Comparison of ENCODE assay signal across 8 mouse cellular contexts in genomic region chrX:103532620-103533199, GRCm38 (mm10).
DNase-seq lines count a peak whose midpoint lies in the region; ATAC-seq and TF ChIP-seq lines count a peak whose summit lies in the region.
"Not testable (repeated sequence)": the region's sequence is repeated elsewhere in the genome, so short reads cannot be mapped to it uniquely, and the experiment has no call there.

No protein-coding gene starts in this region.

- 7% methylated on average over 1 of the region's 2 CpGs for WGBS in forebrain, embryonic 16.5 days
- WGBS in heart, embryonic 15.5 days, result 0% methylated on average over 1 of the region's 2 CpGs
- 43% methylated on average over 1 of the region's 2 CpGs for WGBS in kidney, embryonic 14.5 days
- 33% methylated on average over 1 of the region's 2 CpGs for WGBS in lung, postnatal 0 days
- 14% methylated on average over 1 of the region's 2 CpGs for WGBS in neural tube, embryonic 14.5 days

- H3K27ac ChIP-seq in cortical plate, adult 2 months (ENCODE audit: insufficient read depth, low read length), result peak overlapping the region; percentile 80
- peak overlapping the region; percentile 83 for H3K27ac ChIP-seq in forebrain, embryonic 16.5 days (ENCODE audit: low read length)
- peak overlapping the region; percentile 31; the same call in 1 of the 2 replicates for H3K27ac ChIP-seq in heart, embryonic 15.5 days
- H3K27ac ChIP-seq in kidney, embryonic 14.5 days (ENCODE audit: low read depth, low read length), result peak overlapping the region; percentile 51; the same call in 1 of the 2 replicates
- H3K27ac ChIP-seq in lung, postnatal 0 days (ENCODE audit: low read length), result not testable (repeated sequence)
- H3K27ac ChIP-seq in neural tube, embryonic 14.5 days (ENCODE audit: low read depth, low read length), result peak overlapping the region; percentile 86

- H3K9me3 ChIP-seq in forebrain, embryonic 16.5 days (ENCODE audit: control insufficient read depth, low read length); heart, embryonic 15.5 days (replicated peaks); kidney, embryonic 14.5 days (ENCODE audit: control insufficient read depth, low read length); lung, postnatal 0 days (ENCODE audit: low read length); neural tube, embryonic 14.5 days (ENCODE audit: control insufficient read depth, low read length): not testable (repeated sequence)

- peak; percentile 90 for ATAC-seq in forebrain, embryonic 16.5 days
- ATAC-seq in heart, embryonic 15.5 days (replicated peaks; ENCODE audit: insufficient number of reproducible peaks, insufficient read depth, low FRiP score, low read depth), result peak; percentile 74
- peak; percentile 89 for ATAC-seq in kidney, embryonic 14.5 days (ENCODE audit: low FRiP score, low TSS enrichment)
- ATAC-seq in lung, postnatal 0 days, result peak; percentile 33; the same call in 1 of the 2 replicates
- ATAC-seq in neural tube, embryonic 14.5 days (ENCODE audit: low read depth), result peak; percentile 95

- intact Hi-C loops in left cerebral cortex, postnatal 36 days (cut with DNase I), result loop anchor here (5.0 kb wide), 1 partner anchor 40 kb away; no protein-coding TSS in a partner anchor

- TF ChIP-seq CTCF in cortical plate, adult 2 months (IDR thresholded peaks at IDR 0.05; ENCODE audit: extremely low read depth, insufficient read depth, low read length); lung, postnatal 0 days (IDR thresholded peaks at IDR 0.05): not testable (repeated sequence)

- H3K4me3 ChIP-seq in cortical plate, adult 2 months (ENCODE audit: insufficient read depth, low read length); forebrain, embryonic 16.5 days (replicated peaks; ENCODE audit: low read length); heart, embryonic 15.5 days; kidney, embryonic 14.5 days (ENCODE audit: low read length); lung, postnatal 0 days (ENCODE audit: low read depth, low read length); neural tube, embryonic 14.5 days (ENCODE audit: low read depth, low read length): not testable (repeated sequence)

- H3K36me3 ChIP-seq in forebrain, embryonic 16.5 days (ENCODE audit: control insufficient read depth, insufficient read depth); heart, embryonic 15.5 days; kidney, embryonic 14.5 days (ENCODE audit: control insufficient read depth, insufficient read depth, low read length); lung, postnatal 0 days (ENCODE audit: insufficient read depth, low read length); neural tube, embryonic 14.5 days (ENCODE audit: control insufficient read depth, insufficient read depth, low read length): not testable (repeated sequence)

- TF ChIP-seq POLR2A in cortical plate, adult 2 months (IDR thresholded peaks at IDR 0.05; ENCODE audit: extremely low read depth, insufficient read depth, low read length), result not testable (repeated sequence)

- not testable (repeated sequence) for H3K4me1 ChIP-seq in cortical plate, adult 2 months (ENCODE audit: control insufficient read depth, insufficient read depth, low read length); heart, embryonic 15.5 days (replicated peaks); kidney, embryonic 14.5 days (ENCODE audit: control insufficient read depth, insufficient read depth, low read length); lung, postnatal 0 days (ENCODE audit: insufficient read depth, low read depth, low read length); neural tube, embryonic 14.5 days (ENCODE audit: control insufficient read depth, insufficient read depth, low read length)
- peaks cover 20% of the 10 kb centered on the region for H3K4me1 ChIP-seq in forebrain, embryonic 16.5 days (replicated peaks; ENCODE audit: control insufficient read depth, insufficient read depth, low read length)

- H3K9ac ChIP-seq in forebrain, embryonic 16.5 days (replicated peaks; ENCODE audit: low read depth, low read length), result peak overlapping the region; percentile 35; the same call in 1 of the 2 replicates
- H3K9ac ChIP-seq in heart, embryonic 15.5 days; kidney, embryonic 14.5 days (ENCODE audit: low read depth, low read length); lung, postnatal 0 days (replicated peaks; ENCODE audit: low read depth): not testable (repeated sequence)
- H3K9ac ChIP-seq in neural tube, embryonic 14.5 days (replicated peaks; ENCODE audit: low read depth, low read length), result peak overlapping the region; percentile 21; the same call in 1 of the 2 replicates

- not testable (repeated sequence) for H3K4me2 ChIP-seq in forebrain, embryonic 16.5 days (ENCODE audit: low read length); heart, embryonic 15.5 days; kidney, embryonic 14.5 days (replicated peaks; ENCODE audit: low read depth, low read length); lung, postnatal 0 days (replicated peaks; ENCODE audit: low read depth, low read length); neural tube, embryonic 14.5 days (ENCODE audit: low read depth, low read length)

- not testable (repeated sequence) for TF ChIP-seq EP300 in lung, postnatal 0 days (IDR thresholded peaks at IDR 0.05)

- H3K27me3 ChIP-seq in forebrain, embryonic 16.5 days (replicated peaks; ENCODE audit: control insufficient read depth, insufficient read depth, low read length); heart, embryonic 15.5 days; kidney, embryonic 14.5 days (ENCODE audit: control insufficient read depth, insufficient read depth, low read length); lung, postnatal 0 days (replicated peaks; ENCODE audit: insufficient read depth, low read length); neural tube, embryonic 14.5 days (ENCODE audit: control insufficient read depth, insufficient read depth, low read length): not testable (repeated sequence)

- peak; percentile 33 to 49 for DNase-seq in left cerebral cortex, postnatal 36 days (ENCODE audit: low spot score in 2 of 2)
- not testable (repeated sequence) for DNase-seq in lung, postnatal 0 days (ENCODE audit: low spot score)
- peak; percentile 4 for DNase-seq in thymus, postnatal 25 days

Comparison
In these comparisons a context has a peak if more than half of its experiments do, and no peak if none do; other contexts are left out.
1. ATAC-seq: peak in every context shown above with its lines; median percentile 95 in neural tube, embryonic 14.5 days; 90 in forebrain, embryonic 16.5 days; 89 in kidney, embryonic 14.5 days; 74 in heart, embryonic 15.5 days; 33 in lung, postnatal 0 days.